15 mouse cellular contexts compared by ENCODE assay signal in the genomic region with DNA sequence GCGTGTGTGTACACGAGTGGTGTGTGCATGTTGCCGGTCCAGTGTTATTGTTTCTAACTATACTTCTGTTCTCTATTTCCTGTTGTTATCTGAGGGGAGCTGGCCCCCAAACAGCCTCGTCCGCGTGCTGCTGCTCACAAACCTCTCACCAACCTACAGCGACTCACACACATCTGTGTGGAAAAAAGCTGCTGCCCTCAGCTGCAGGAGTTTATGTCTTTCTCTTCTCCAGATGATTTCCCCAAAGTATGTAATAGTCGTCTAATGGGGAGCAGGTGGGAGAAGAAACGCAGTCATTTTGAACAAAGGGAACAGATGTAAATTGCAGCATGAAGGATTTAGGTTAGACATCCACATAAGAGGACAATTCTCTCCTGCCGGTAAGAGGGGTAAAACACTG. TPM values are rescaled to one million over a fixed set of nuclear protein-coding genes. Genes with fewer than 3 reads are reported as not detected.
DNase-seq lines count a peak whose midpoint lies in the region; ATAC-seq lines count a peak whose summit lies in the region.
"Had no signal": no experiment of that assay in that cellular context is flagged by ENCODE, and none has a peak within 500 bp of the region (broad histone marks: within the 10 kb centered on the region; RNA-seq: fewer than 3 reads in every experiment).

No protein-coding gene starts in this region.

- no peak for ATAC-seq in hindbrain, embryonic 12.5 days (ENCODE audit: low FRiP score)
- ATAC-seq in hindbrain, embryonic 13.5 days (ENCODE audit: low FRiP score), result no peak
- ATAC-seq in embryonic facial prominence, embryonic 12.5 days (ENCODE audit: insufficient number of reproducible peaks, insufficient read depth, low FRiP score, low TSS enrichment), result no peak
- peak; percentile 70; the same call in 1 of the 2 replicates for ATAC-seq in limb, embryonic 13.5 days (ENCODE audit: low FRiP score, low read depth)
- ATAC-seq in monocyte, adult 5-6 weeks (replicated peaks; ENCODE audit: insufficient number of reproducible peaks, low FRiP score, low TSS enrichment, poor library complexity, severe bottlenecking), result no peak
- ATAC-seq: inflammation-experienced regulatory T-cells, adult 6 months had no signal

- H3K9ac ChIP-seq in hindbrain, embryonic 12.5 days, result no peak overlapping the region
- no peak overlapping the region for H3K9ac ChIP-seq in hindbrain, embryonic 13.5 days
- no peak overlapping the region for H3K9ac ChIP-seq in embryonic facial prominence, embryonic 12.5 days
- H3K9ac ChIP-seq in limb, embryonic 13.5 days, result no peak overlapping the region; the same call in 1 of the 2 replicates
- H3K9ac ChIP-seq: liver, embryonic 13.5 days had no signal

- 50% methylated on average over 10 of the region's 10 CpGs for WGBS in hindbrain, embryonic 12.5 days
- WGBS in hindbrain, embryonic 13.5 days, result 53% methylated on average over 10 of the region's 10 CpGs
- 36% methylated on average over 10 of the region's 10 CpGs for WGBS in embryonic facial prominence, embryonic 10.5 days
- WGBS in embryonic facial prominence, embryonic 12.5 days, result 19% methylated on average over 10 of the region's 10 CpGs
- WGBS in limb, embryonic 13.5 days, result 15% methylated on average over 10 of the region's 10 CpGs

- peak; percentile 61 for DNase-seq in embryonic facial prominence, embryonic 10.5 days (ENCODE audit: low spot score)
- no peak for DNase-seq in testis, postnatal 10 days (ENCODE audit: low spot score)
- DNase-seq: adrenal gland, postnatal 25 days; cerebellum, adult 8-10 months; heart, postnatal 4 days; kidney, postnatal 4 days; liver, embryonic 13.5 days; lung, postnatal 14 days; right cerebral cortex, adult 18-20 months had no signal

- H3K4me3 ChIP-seq in hindbrain, embryonic 12.5 days, result no peak overlapping the region
- H3K4me3 ChIP-seq in hindbrain, embryonic 13.5 days, result no peak overlapping the region
- H3K4me3 ChIP-seq in embryonic facial prominence, embryonic 10.5 days, result no peak overlapping the region
- H3K4me3 ChIP-seq in embryonic facial prominence, embryonic 12.5 days, result no peak overlapping the region
- no peak overlapping the region for H3K4me3 ChIP-seq in limb, embryonic 13.5 days
- H3K4me3 ChIP-seq: liver, embryonic 13.5 days had no signal

- H3K4me1 ChIP-seq in hindbrain, embryonic 12.5 days, result peaks cover 6% of the 10 kb centered on the region; the same call in 1 of the 2 replicates
- H3K4me1 ChIP-seq in hindbrain, embryonic 13.5 days (replicated peaks), result 0 out of 2 replicates have a peak, but pooled peaks cover 11% of the 10 kb centered on the region
- H3K4me1 ChIP-seq in embryonic facial prominence, embryonic 10.5 days, result peaks cover 33% of the 10 kb centered on the region
- H3K4me1 ChIP-seq in embryonic facial prominence, embryonic 12.5 days, result peaks cover 29% of the 10 kb centered on the region
- peaks cover 35% of the 10 kb centered on the region for H3K4me1 ChIP-seq in limb, embryonic 13.5 days
- H3K4me1 ChIP-seq: liver, embryonic 13.5 days had no signal

- H3K27me3 ChIP-seq in hindbrain, embryonic 12.5 days, result no peaks in the 10 kb centered on the region
- 0 out of 2 replicates have a peak, but pooled peaks cover 4% of the 10 kb centered on the region for H3K27me3 ChIP-seq in hindbrain, embryonic 13.5 days
- no peaks in the 10 kb centered on the region for H3K27me3 ChIP-seq in embryonic facial prominence, embryonic 10.5 days (replicated peaks; ENCODE audit: low read depth, poor library complexity, severe bottlenecking)
- H3K27me3 ChIP-seq in embryonic facial prominence, embryonic 12.5 days, result no peaks in the 10 kb centered on the region
- peaks cover 4% of the 10 kb centered on the region; the same call in 1 of the 2 replicates for H3K27me3 ChIP-seq in limb, embryonic 13.5 days
- H3K27me3 ChIP-seq: liver, embryonic 13.5 days had no signal

- 0 out of 2 replicates have a peak overlapping the region, but pooled peaks have one; percentile 13 for H3K27ac ChIP-seq in hindbrain, embryonic 12.5 days
- no peak overlapping the region for H3K27ac ChIP-seq in hindbrain, embryonic 13.5 days
- peak overlapping the region; percentile 68 for H3K27ac ChIP-seq in embryonic facial prominence, embryonic 10.5 days (replicated peaks)
- peak overlapping the region; percentile 77 for H3K27ac ChIP-seq in embryonic facial prominence, embryonic 12.5 days
- peak overlapping the region; percentile 18; the same call in 1 of the 2 replicates for H3K27ac ChIP-seq in limb, embryonic 13.5 days
- H3K27ac ChIP-seq: liver, embryonic 13.5 days had no signal

- no peaks in the 10 kb centered on the region for H3K36me3 ChIP-seq in hindbrain, embryonic 12.5 days
- H3K36me3 ChIP-seq in hindbrain, embryonic 13.5 days, result no peaks in the 10 kb centered on the region
- no peaks in the 10 kb centered on the region for H3K36me3 ChIP-seq in embryonic facial prominence, embryonic 10.5 days (replicated peaks)
- H3K36me3 ChIP-seq in embryonic facial prominence, embryonic 12.5 days, result no peaks in the 10 kb centered on the region
- no peaks in the 10 kb centered on the region for H3K36me3 ChIP-seq in limb, embryonic 13.5 days
- H3K36me3 ChIP-seq: liver, embryonic 13.5 days had no signal

- no peak overlapping the region for H3K4me2 ChIP-seq in hindbrain, embryonic 12.5 days (replicated peaks)
- no peak overlapping the region for H3K4me2 ChIP-seq in hindbrain, embryonic 13.5 days
- peak overlapping the region; percentile 32 for H3K4me2 ChIP-seq in embryonic facial prominence, embryonic 12.5 days (replicated peaks)
- H3K4me2 ChIP-seq in limb, embryonic 13.5 days (replicated peaks), result peak overlapping the region; percentile 42
- H3K4me2 ChIP-seq: liver, embryonic 13.5 days had no signal

- no peaks in the 10 kb centered on the region for H3K9me3 ChIP-seq in hindbrain, embryonic 12.5 days (replicated peaks)
- H3K9me3 ChIP-seq in hindbrain, embryonic 13.5 days, result no peaks in the 10 kb centered on the region
- no peaks in the 10 kb centered on the region for H3K9me3 ChIP-seq in embryonic facial prominence, embryonic 10.5 days
- no peaks in the 10 kb centered on the region for H3K9me3 ChIP-seq in embryonic facial prominence, embryonic 12.5 days
- no peaks in the 10 kb centered on the region for H3K9me3 ChIP-seq in limb, embryonic 13.5 days
- H3K9me3 ChIP-seq: liver, embryonic 13.5 days had no signal

RNA-seq across cellular contexts. Expression of a gene that starts 55.1 kb away (rescaled TPM):
- 56.8 and 64.7 TPM in 2 replicates for polyA plus RNA-seq in hindbrain, embryonic 12.5 days (2016; fragmentation: Nextera tagmentation; extraction: Ambion mirVana)
- polyA plus RNA-seq in hindbrain, embryonic 13.5 days (2015; fragmentation: Nextera tagmentation; extraction: Ambion mirVana), result 36.9 and 42.0 TPM in 2 replicates
- 16.4 and 18.8 TPM in 2 replicates for polyA plus RNA-seq in embryonic facial prominence, embryonic 10.5 days (2016; fragmentation: Nextera tagmentation; extraction: Ambion mirVana)
- 38.5 and 43.1 TPM in 2 replicates for polyA plus RNA-seq in embryonic facial prominence, embryonic 12.5 days (2016; fragmentation: Nextera tagmentation; extraction: Ambion mirVana)
- 44.1 and 50.0 TPM in 2 replicates for polyA plus RNA-seq in limb, embryonic 13.5 days (2015; fragmentation: Nextera tagmentation; extraction: Ambion mirVana)
- 2.3 to 6.4 TPM (median 5.8 TPM) in 3 replicates for total RNA-seq in monocyte, adult 5-6 weeks (2017)

Comparison
In these comparisons a context has a peak if more than half of its experiments do, and no peak if none do; other contexts are left out.
1. H3K4me2 ChIP-seq: peak in embryonic facial prominence, embryonic 12.5 days (single experiment) and limb, embryonic 13.5 days (single experiment); none in hindbrain, embryonic 12.5 days (single experiment) and hindbrain, embryonic 13.5 days (single experiment).